Mouse (Mus musculus) myocyte (in vitro differentiated cells): Measurements from ENCODE around the gene Dppa5a. TPM values are rescaled to one million over a fixed set of nuclear protein-coding genes. Genes with fewer than 3 reads are reported as not detected.

Source experiments
- H3K27me3 ChIP-seq: one replicate; pipeline ENCODE4 v1.6.1; 2011; ENCODE audit not compliant: control insufficient read depth, insufficient read depth, insufficient read length
- H3K36me3 ChIP-seq: one replicate; pipeline ENCODE4 v1.6.1; 2011; ENCODE audit not compliant: control insufficient read depth, insufficient read depth
- H3K4me2 ChIP-seq: one replicate; pipeline ENCODE4 v1.6.1; 2011; ENCODE audit warnings: low read depth, control low read depth
- H3K4me3 ChIP-seq: one replicate; pipeline ENCODE4 v1.5.1; 2011; ENCODE audit warnings: mild to moderate bottlenecking, control low read depth, moderate library complexity
- H3K79me2 ChIP-seq: one replicate; pipeline ENCODE4 v1.6.1; 2011; ENCODE audit not compliant: control insufficient read depth, insufficient read depth
- H3ac ChIP-seq: one replicate; pipeline ENCODE4 v1.6.1; 2011; ENCODE audit not compliant: control insufficient read depth, insufficient read length
- CEBPB ChIP-seq: IDR thresholded peaks from 2 replicates; pipeline ENCODE4 v1.6.1; 2011; ENCODE audit warnings: mild to moderate bottlenecking, moderate library complexity; ENCODE audit not compliant: poor library complexity, insufficient read depth, severe bottlenecking
- E2F4 ChIP-seq: IDR thresholded peaks from one replicate; pipeline ENCODE4 v1.6.1; 2011; ENCODE audit warnings: mild to moderate bottlenecking, control low read depth, moderate library complexity; ENCODE audit not compliant: insufficient read depth
- MAX ChIP-seq: IDR thresholded peaks from one replicate; pipeline ENCODE4 v1.6.1; 2011; ENCODE audit warnings: low read depth, mild to moderate bottlenecking, control low read depth
- MYOD1 ChIP-seq, 3 experiments: IDR thresholded peaks; one replicate each; pipeline ENCODE4 v1.6.1; 2011; ENCODE audit warnings: control low read depth in 2 of 3, low read depth in 2 of 3, mild to moderate bottlenecking in 2 of 3, moderate library complexity in 1 of 3; ENCODE audit not compliant: insufficient read length in 2 of 3, control insufficient read depth in 1 of 3
- MYOG ChIP-seq, 3 experiments: IDR thresholded peaks; one replicate each; pipeline ENCODE4 v1.6.1; 2011; ENCODE audit warnings: control low read depth in 2 of 3, low read depth in 2 of 3, mild to moderate bottlenecking in 2 of 3; ENCODE audit not compliant: insufficient read length in 2 of 3, control insufficient read depth in 1 of 3, insufficient read depth in 1 of 3
- POLR2A ChIP-seq: IDR thresholded peaks from one replicate; pipeline ENCODE4 v1.6.1; 2011; ENCODE audit warnings: low read depth, mild to moderate bottlenecking, control low read depth, moderate library complexity; ENCODE audit not compliant: insufficient read length
- POLR2AphosphoS2 ChIP-seq: IDR thresholded peaks from one replicate; pipeline ENCODE4 v1.6.1; 2011; ENCODE audit warnings: low read depth, control low read depth; ENCODE audit not compliant: insufficient read length
- REST ChIP-seq: IDR thresholded peaks from one replicate; pipeline ENCODE4 v1.6.1; 2011; ENCODE audit warnings: mild to moderate bottlenecking, control low read depth, moderate library complexity; ENCODE audit not compliant: insufficient read depth, insufficient read length
- SRF ChIP-seq: IDR thresholded peaks from one replicate; pipeline ENCODE4 v1.6.1; 2011; ENCODE audit warnings: low read depth; ENCODE audit not compliant: control insufficient read depth, insufficient read length
- TCF12 ChIP-seq: IDR thresholded peaks from one replicate; pipeline ENCODE4 v1.6.1; 2011; ENCODE audit warnings: mild to moderate bottlenecking, control low read depth; ENCODE audit not compliant: poor library complexity, insufficient read depth, severe bottlenecking
- TCF3 ChIP-seq: IDR thresholded peaks from one replicate; pipeline ENCODE4 v1.6.1; 2011; ENCODE audit warnings: low read depth, control low read depth; ENCODE audit not compliant: insufficient read length
- USF1 ChIP-seq: IDR thresholded peaks from one replicate; pipeline ENCODE4 v1.6.1; 2011; ENCODE audit warnings: low read depth, mild to moderate bottlenecking, control low read depth, moderate library complexity
- polyA plus RNA-seq: library from polyadenylated mRNA; unstranded; fragments of >200 nt; fragmentation: generic; extraction: Trizol; gene quantifications from one replicate; pipeline ENCODE4 v1.2.1, GENCODE M21; 2012; ENCODE audit warnings: missing spikeins

The Dppa5a gene
- polyA plus RNA-seq, 1 experiment, result not detected

DNA sequence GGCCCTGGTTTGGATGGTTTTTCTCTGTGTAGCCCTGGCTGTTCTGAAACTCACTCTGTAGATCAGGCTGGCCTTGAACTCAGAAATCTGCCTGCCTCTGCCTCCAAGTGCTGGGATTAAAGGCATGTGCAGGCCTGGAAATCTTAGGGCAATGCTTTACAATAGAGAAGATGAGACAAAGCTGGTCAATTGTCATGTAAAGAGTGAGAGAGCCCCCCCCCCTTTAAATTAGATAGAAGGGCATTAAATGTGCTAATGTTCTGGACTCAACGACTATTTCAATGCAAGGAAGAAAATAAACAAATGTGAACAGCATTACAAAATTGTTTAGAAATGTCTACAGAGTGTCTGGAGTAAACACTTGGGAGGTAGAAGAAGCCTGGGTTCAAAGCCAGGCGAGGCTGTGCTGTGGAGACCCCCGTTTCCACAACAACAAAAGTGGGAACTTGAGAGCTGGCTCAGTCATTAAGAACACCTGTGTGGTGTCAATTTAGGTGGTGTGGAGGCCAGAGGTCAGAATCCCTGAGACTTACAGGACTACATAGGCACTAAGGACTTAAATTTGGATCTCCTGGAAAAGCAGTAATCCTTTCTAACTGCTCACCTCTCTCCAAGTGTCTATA is 805 bp upstream of the Dppa5a start:
- Histone ChIP-seq H3K27me3 (no peaks in the 10 kb centered on the region), H3K4me3 (no peak overlapping the region), H3ac (no peak overlapping the region), H3K36me3 (no peaks in the 10 kb centered on the region), H3K79me2 (no peaks in the 10 kb centered on the region), H3K4me2 (no peak overlapping the region)
- TF ChIP-seq E2F4 (no peak), POLR2A (no peak), USF1 (no peak), SRF (no peak), REST (no peak), POLR2AphosphoS2 (no peak), TCF3 (no peak), TCF12 (no peak), MYOD1 (IDR thresholded peaks at IDR 0.05; ENCODE audit: control insufficient read depth in 1 of 3, insufficient read length in 2 of 3, low read depth in 2 of 3) (no peak), MYOG (IDR thresholded peaks at IDR 0.05; ENCODE audit: control insufficient read depth in 1 of 3, insufficient read depth in 1 of 3, insufficient read length in 2 of 3, low read depth in 2 of 3) (no peak)

GRCm38 (mm10) chr9:78365850-78366544 is 2.0 kb downstream of the Dppa5a start:
- H3ac ChIP-seq, result no peak overlapping the region
- no peaks in the 10 kb centered on the region for H3K36me3 ChIP-seq
- H3K79me2 ChIP-seq, result no peaks in the 10 kb centered on the region
- no peaks in the 10 kb centered on the region for H3K27me3 ChIP-seq
- no peak for TF ChIP-seq REST
- no peak for TF ChIP-seq CEBPB
- TF ChIP-seq E2F4, result no peak
- TF ChIP-seq MAX, result no peak
- no peak for TF ChIP-seq TCF12
- no peak for TF ChIP-seq POLR2A
- TF ChIP-seq POLR2AphosphoS2, result no peak
- TF ChIP-seq USF1, result no peak
- TF ChIP-seq MYOG (IDR thresholded peaks at IDR 0.05; ENCODE audit: control insufficient read depth in 1 of 3, insufficient read depth in 1 of 3, insufficient read length in 2 of 3, low read depth in 2 of 3), result no peak
- no peak for TF ChIP-seq SRF
- no peak for TF ChIP-seq TCF3
- no peak for TF ChIP-seq MYOD1 (IDR thresholded peaks at IDR 0.05; ENCODE audit: control insufficient read depth in 1 of 3, insufficient read length in 2 of 3, low read depth in 2 of 3)
- H3K4me2 ChIP-seq, result no peak overlapping the region
- H3K4me3 ChIP-seq, result no peak overlapping the region

DNA sequence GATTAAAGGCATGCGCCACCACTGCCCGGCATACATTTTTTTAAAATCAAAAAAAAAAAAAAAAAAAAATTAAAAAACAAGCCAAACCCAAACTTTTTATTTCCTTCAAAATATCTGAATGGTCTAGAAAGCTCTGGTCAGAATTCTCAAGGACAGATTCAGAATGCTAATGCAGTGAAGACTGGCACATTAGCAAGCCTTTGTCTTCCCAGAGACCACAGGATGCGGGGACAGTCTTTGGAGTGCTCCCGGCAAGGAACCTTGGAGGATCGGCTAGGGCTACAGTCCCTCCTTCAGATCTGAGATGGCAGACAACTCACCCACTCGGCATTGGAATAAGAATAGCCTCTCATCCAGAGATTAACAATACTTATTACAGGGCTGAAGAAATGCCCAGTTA is 3.3 kb downstream of the Dppa5a start:
- TF ChIP-seq E2F4, result no peak
- TF ChIP-seq POLR2A, result no peak
- TF ChIP-seq MAX, result no peak
- TF ChIP-seq REST, result no peak
- TF ChIP-seq MYOG (IDR thresholded peaks at IDR 0.05; ENCODE audit: control insufficient read depth in 1 of 3, insufficient read depth in 1 of 3, insufficient read length in 2 of 3, low read depth in 2 of 3), result no peak
- TF ChIP-seq TCF3, result no peak
- TF ChIP-seq SRF, result no peak
- no peak for TF ChIP-seq USF1
- TF ChIP-seq POLR2AphosphoS2, result no peak
- TF ChIP-seq TCF12, result no peak
- TF ChIP-seq CEBPB, result no peak
- TF ChIP-seq MYOD1 (IDR thresholded peaks at IDR 0.05; ENCODE audit: control insufficient read depth in 1 of 3, insufficient read length in 2 of 3, low read depth in 2 of 3), result no peak
- no peak overlapping the region for H3ac ChIP-seq
- H3K4me3 ChIP-seq, result no peak overlapping the region
- no peaks in the 10 kb centered on the region for H3K27me3 ChIP-seq
- no peak overlapping the region for H3K4me2 ChIP-seq
- H3K36me3 ChIP-seq, result no peaks in the 10 kb centered on the region
- H3K79me2 ChIP-seq, result no peaks in the 10 kb centered on the region

DNA sequence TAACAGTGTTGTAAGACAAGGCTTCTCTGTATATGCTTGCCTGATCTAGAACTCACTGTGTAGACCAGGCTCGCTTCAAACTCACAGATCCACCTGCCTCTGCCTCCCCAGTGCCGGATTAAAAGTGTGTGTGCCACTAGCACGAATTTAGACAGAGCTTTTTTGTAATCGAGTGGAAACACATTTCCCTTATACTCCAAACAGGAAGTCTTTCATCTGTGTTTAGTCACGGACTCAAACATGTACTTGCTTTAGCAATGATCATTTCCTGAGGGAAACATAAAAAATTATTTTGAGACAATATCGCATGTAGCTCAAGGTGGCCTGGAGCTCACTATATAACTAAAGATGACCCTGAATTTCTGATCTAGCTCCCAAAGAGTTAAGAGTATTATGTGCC is 4.6 kb downstream of the Dppa5a start:
- Histone ChIP-seq H3K4me2 (no peak overlapping the region), H3K27me3 (no peaks in the 10 kb centered on the region), H3K4me3 (no peak overlapping the region), H3K79me2 (no peaks in the 10 kb centered on the region), H3ac (no peak overlapping the region), H3K36me3 (no peaks in the 10 kb centered on the region)
- TF ChIP-seq POLR2A (no peak), MAX (no peak), POLR2AphosphoS2 (no peak), MYOG (IDR thresholded peaks at IDR 0.05; ENCODE audit: control insufficient read depth in 1 of 3, insufficient read depth in 1 of 3, insufficient read length in 2 of 3, low read depth in 2 of 3) (no peak), CEBPB (no peak), SRF (no peak), TCF12 (no peak), E2F4 (no peak), MYOD1 (IDR thresholded peaks at IDR 0.05; ENCODE audit: control insufficient read depth in 1 of 3, insufficient read length in 2 of 3, low read depth in 2 of 3) (no peak), TCF3 (no peak), USF1 (no peak), REST (no peak)
